Mouse (Mus musculus) neural tube, embryonic 15.5 days (tissue): Measurements from ENCODE around the gene Erc2. TPM values are rescaled to one million over a fixed set of nuclear protein-coding genes. Genes with fewer than 3 reads are reported as not detected.
"Not testable (repeated sequence)": the region's sequence is repeated elsewhere in the genome, so short reads cannot be mapped to it uniquely, and the experiment has no call there.

ENCODE experiments used
- ATAC-seq: fragments of 200-750 bp; cut with Nextera tagmentation; 2 replicates; pipeline ENCODE4 v1.8.0; 2017; ENCODE audit warnings: mild to moderate bottlenecking, moderate TSS enrichment, moderate library complexity; ENCODE audit not compliant: low FRiP score
- H3K27ac ChIP-seq: fragments of 300-500 bp; sonication (generic); replicated peaks from 2 replicates; pipeline ENCODE4 v1.5.1; 2015; ENCODE audit warnings: mild to moderate bottlenecking, inconsistent platforms
- H3K27me3 ChIP-seq: fragments of 300-500 bp; sonication (generic); replicated peaks from 2 replicates; pipeline ENCODE4 v1.6.1; 2015; ENCODE audit warnings: inconsistent platforms
- H3K36me3 ChIP-seq: fragments of 300-500 bp; sonication (generic); 2 replicates; pipeline ENCODE4 v1.6.1; 2015; ENCODE audit warnings: inconsistent platforms
- H3K4me1 ChIP-seq: fragments of 300-500 bp; sonication (generic); 2 replicates; pipeline ENCODE4 v1.6.1; 2015; ENCODE audit warnings: inconsistent platforms
- H3K4me2 ChIP-seq: fragments of 300-500 bp; sonication (generic); 2 replicates; pipeline ENCODE4 v1.6.1; 2015; ENCODE audit warnings: inconsistent platforms, mild to moderate bottlenecking, moderate library complexity
- H3K4me3 ChIP-seq: fragments of 300-500 bp; sonication (generic); replicated peaks from 2 replicates; pipeline ENCODE4 v1.5.1; 2015; ENCODE audit warnings: mild to moderate bottlenecking, inconsistent platforms
- H3K9ac ChIP-seq: fragments of 300-500 bp; sonication (generic); replicated peaks from 2 replicates; pipeline ENCODE4 v1.6.1; 2015; ENCODE audit warnings: mild to moderate bottlenecking, inconsistent platforms
- H3K9me3 ChIP-seq: fragments of 300-500 bp; sonication (generic); replicated peaks from 2 replicates; pipeline ENCODE4 v1.6.1; 2016; ENCODE audit warnings: inconsistent platforms
- WGBS: fragments of 180-500 bp; shearing (Covaris S2); methylation state at CpG from one replicate; pipeline ENCODE4 v1.1.7; 2015; ENCODE audit warnings: mixed read lengths; 5-methylcytosine and 5-hydroxymethylcytosine counted together
- polyA plus RNA-seq: library from polyadenylated mRNA; unstranded; fragments of >200 nt; fragmentation: Nextera tagmentation; extraction: Ambion mirVana; gene quantifications from 2 replicates; pipeline ENCODE4 v1.2.1, GENCODE M21; 2015

Erc2 gene
- polyA plus RNA-seq, 1 experiment from 2014 or later = 80.3 TPM

GRCm38 (mm10) chr14:27886337-27886736, 264.1 kb downstream of the Erc2 start:
- 81% methylated on average over 5 of the region's 5 CpGs for WGBS
- not testable (repeated sequence) for H3K9ac ChIP-seq, H3K27me3 ChIP-seq, H3K9me3 ChIP-seq, H3K4me3 ChIP-seq, ATAC-seq, H3K36me3 ChIP-seq, H3K4me2 ChIP-seq, H3K27ac ChIP-seq, H3K4me1 ChIP-seq

- Histone ChIP-seq H3K27ac (no peak overlapping the region), H3K9me3 (no peaks in the 10 kb centered on the region), H3K4me2 (no peak overlapping the region), H3K27me3 (no peaks in the 10 kb centered on the region), H3K36me3 (no peaks in the 10 kb centered on the region), H3K4me3 (no peak overlapping the region), H3K9ac (no peak overlapping the region), H3K4me1 (no peaks in the 10 kb centered on the region)
- WGBS = 75% methylated on average over 5 of the region's 5 CpGs
- ATAC-seq = no peak
Observed at GRCm38 (mm10) chr14:27887488-27887887, 265.3 kb downstream of the Erc2 start.

- no peak overlapping the region for H3K9ac ChIP-seq
- no peaks in the 10 kb centered on the region for H3K36me3 ChIP-seq
- no peaks in the 10 kb centered on the region for H3K27me3 ChIP-seq
- H3K27ac ChIP-seq = no peak overlapping the region
- no peaks in the 10 kb centered on the region for H3K4me1 ChIP-seq
- no peak for ATAC-seq
- no peaks in the 10 kb centered on the region for H3K9me3 ChIP-seq
- no peak overlapping the region for H3K4me3 ChIP-seq
- WGBS = 75% methylated on average over 2 of the region's 2 CpGs
- H3K4me2 ChIP-seq = no peak overlapping the region
Observed at GRCm38 (mm10) chr14:27889650-27890049, 267.4 kb downstream of the Erc2 start.

GRCm38 (mm10) chr14:27892416-27892815, 270.2 kb downstream of the Erc2 start:
- 88% methylated on average over 2 of the region's 2 CpGs for WGBS
- no peak overlapping the region for H3K4me3 ChIP-seq
- no peaks in the 10 kb centered on the region for H3K9me3 ChIP-seq
- no peaks in the 10 kb centered on the region for H3K27me3 ChIP-seq
- H3K9ac ChIP-seq = no peak overlapping the region
- ATAC-seq = no peak
- H3K27ac ChIP-seq = no peak overlapping the region
- no peaks in the 10 kb centered on the region for H3K4me1 ChIP-seq
- no peaks in the 10 kb centered on the region for H3K36me3 ChIP-seq
- H3K4me2 ChIP-seq = no peak overlapping the region

- Histone ChIP-seq H3K27ac (no peak overlapping the region), H3K9me3 (no peaks in the 10 kb centered on the region), H3K9ac (no peak overlapping the region), H3K27me3 (no peaks in the 10 kb centered on the region), H3K4me3 (no peak overlapping the region), H3K36me3 (no peaks in the 10 kb centered on the region), H3K4me1 (peaks cover 6% of the 10 kb centered on the region), H3K4me2 (no peak overlapping the region)
- no peak for ATAC-seq
- 74% methylated on average over 5 of the region's 5 CpGs for WGBS
Observed at GRCm38 (mm10) chr14:27901772-27902171, 279.5 kb downstream of the Erc2 start.

- no peak for ATAC-seq
- Histone ChIP-seq H3K4me1 (no peaks in the 10 kb centered on the region), H3K4me3 (no peak overlapping the region), H3K27ac (no peak overlapping the region), H3K36me3 (no peaks in the 10 kb centered on the region), H3K9ac (no peak overlapping the region), H3K27me3 (no peaks in the 10 kb centered on the region), H3K9me3 (no peaks in the 10 kb centered on the region), H3K4me2 (no peak overlapping the region)
- WGBS = 88% methylated on average over 5 of the region's 5 CpGs
Observed at GRCm38 (mm10) chr14:27921656-27922373, 299.6 kb downstream of the Erc2 start.

- Histone ChIP-seq H3K9me3 (no peaks in the 10 kb centered on the region), H3K4me2 (no peak overlapping the region), H3K4me1 (no peaks in the 10 kb centered on the region), H3K27me3 (no peaks in the 10 kb centered on the region), H3K27ac (no peak overlapping the region), H3K4me3 (no peak overlapping the region), H3K36me3 (no peaks in the 10 kb centered on the region), H3K9ac (no peak overlapping the region)
- WGBS = 86% methylated on average over 3 of the region's 3 CpGs
- ATAC-seq = no peak
Observed at GRCm38 (mm10) chr14:27927369-27927768, 305.1 kb downstream of the Erc2 start.

- no peak for ATAC-seq
- WGBS = 63% methylated on average over 1 of the region's 1 CpGs
- no peaks in the 10 kb centered on the region for H3K4me1 ChIP-seq
Observed at GRCm38 (mm10) chr14:27933533-27933932, 311.3 kb downstream of the Erc2 start.

GRCm38 (mm10) chr14:27935714-27936113, 313.5 kb downstream of the Erc2 start:
- 91% methylated on average over 3 of the region's 3 CpGs for WGBS
- no peaks in the 10 kb centered on the region for H3K9me3 ChIP-seq
- H3K4me2 ChIP-seq = no peak overlapping the region
- H3K9ac ChIP-seq = no peak overlapping the region
- no peaks in the 10 kb centered on the region for H3K4me1 ChIP-seq
- no peaks in the 10 kb centered on the region for H3K27me3 ChIP-seq
- ATAC-seq = no peak
- H3K36me3 ChIP-seq = no peaks in the 10 kb centered on the region
- no peak overlapping the region for H3K27ac ChIP-seq
- no peak overlapping the region for H3K4me3 ChIP-seq

More at GRCm38 (mm10) chr14:27933533-27933932, 311.3 kb downstream of the Erc2 start:
- H3K9ac ChIP-seq = no peak overlapping the region
- no peaks in the 10 kb centered on the region for H3K9me3 ChIP-seq
- H3K36me3 ChIP-seq = no peaks in the 10 kb centered on the region
- H3K4me3 ChIP-seq = no peak overlapping the region
- H3K27ac ChIP-seq = no peak overlapping the region
- H3K4me2 ChIP-seq = no peak overlapping the region
- H3K27me3 ChIP-seq = no peaks in the 10 kb centered on the region

- H3K9ac ChIP-seq = no peak overlapping the region
- H3K4me2 ChIP-seq = no peak overlapping the region
- H3K27me3 ChIP-seq = no peaks in the 10 kb centered on the region
- H3K4me1 ChIP-seq = no peaks in the 10 kb centered on the region
- no peak for ATAC-seq
- no peak overlapping the region for H3K27ac ChIP-seq
- no peaks in the 10 kb centered on the region for H3K36me3 ChIP-seq
- no peaks in the 10 kb centered on the region for H3K9me3 ChIP-seq
- H3K4me3 ChIP-seq = no peak overlapping the region
- 53% methylated on average over 2 of the region's 2 CpGs for WGBS
Observed at GRCm38 (mm10) chr14:27937922-27938321, 315.7 kb downstream of the Erc2 start.

GRCm38 (mm10) chr14:27945276-27945675, 323.0 kb downstream of the Erc2 start:
- ATAC-seq = no peak
- Histone ChIP-seq H3K9ac (no peak overlapping the region), H3K4me1 (no peaks in the 10 kb centered on the region), H3K36me3 (no peaks in the 10 kb centered on the region), H3K27me3 (no peaks in the 10 kb centered on the region), H3K4me2 (no peak overlapping the region), H3K27ac (no peak overlapping the region), H3K9me3 (no peaks in the 10 kb centered on the region), H3K4me3 (no peak overlapping the region)
- WGBS = 32% methylated on average over 1 of the region's 1 CpGs

GRCm38 (mm10) chr14:27946211-27946610, 324.0 kb downstream of the Erc2 start:
- Histone ChIP-seq H3K4me3 (no peak overlapping the region), H3K4me2 (no peak overlapping the region), H3K27ac (no peak overlapping the region), H3K27me3 (no peaks in the 10 kb centered on the region), H3K36me3 (no peaks in the 10 kb centered on the region), H3K9me3 (no peaks in the 10 kb centered on the region), H3K4me1 (no peaks in the 10 kb centered on the region), H3K9ac (no peak overlapping the region)
- no peak for ATAC-seq
- 77% methylated on average over 5 of the region's 5 CpGs for WGBS
